Mouse (Mus musculus) splenic B cell, adult 2 months (primary cell): ENCODE data around the gene Wnt3a.
A peak's percentile ranks its signal among the peaks of the same experiment; 100 is the strongest.

Experiments used
- DNase-seq: peaks from one replicate; pipeline ENCODE4 v3.0.0-alpha.2; 2011; ENCODE audit warnings: low read depth, low spot score
- H3K27me3 ChIP-seq: 2 replicates; pipeline ENCODE4 v1.6.1; 2012; ENCODE audit warnings: mild to moderate bottlenecking, low read length, moderate library complexity, mixed read lengths; ENCODE audit not compliant: control insufficient read depth, poor library complexity, insufficient read depth, severe bottlenecking
- H3K36me3 ChIP-seq: 2 replicates; pipeline ENCODE4 v1.6.1; 2012; ENCODE audit warnings: mild to moderate bottlenecking, low read length, moderate library complexity, mixed read lengths; ENCODE audit not compliant: control insufficient read depth, poor library complexity, insufficient read depth, severe bottlenecking

The Wnt3a gene

DNA sequence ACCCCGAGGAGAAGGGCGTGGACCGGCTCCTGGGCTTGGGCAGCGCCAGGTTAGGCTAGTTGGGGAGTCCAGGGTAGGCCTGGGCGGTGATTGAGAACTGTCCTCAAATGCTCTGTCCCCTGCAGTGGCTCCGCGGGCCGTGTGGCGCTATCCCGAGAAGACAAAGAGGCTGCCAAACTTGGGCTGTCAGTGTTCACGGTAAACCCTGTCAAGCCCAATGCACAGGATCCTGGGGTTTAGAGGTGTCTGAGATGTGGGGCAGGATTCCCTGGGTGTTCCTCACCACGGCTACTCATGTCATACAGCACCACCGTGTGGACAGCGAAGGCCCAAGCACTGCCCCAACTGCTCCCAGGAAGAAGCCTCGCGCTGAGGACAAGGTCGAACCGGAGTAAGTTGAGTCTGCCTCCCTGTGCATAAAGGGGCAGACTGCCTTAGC is 81.5 kb downstream of the Wnt3a start:
- no peaks in the 10 kb centered on the region for H3K27me3 ChIP-seq
- DNase-seq = peak; percentile 68
- peaks cover 15% of the 10 kb centered on the region for H3K36me3 ChIP-seq

- peaks cover 12% of the 10 kb centered on the region for H3K36me3 ChIP-seq
- peak; percentile 99 for DNase-seq
- H3K27me3 ChIP-seq = no peaks in the 10 kb centered on the region
Measured at GRCm38 (mm10) chr11:59208153-59208831, 82.3 kb downstream of the Wnt3a start, which contains the start of gene 2310033P09Rik. 2310033P09Rik (plus strand) TSS chr11:59208321.

DNA sequence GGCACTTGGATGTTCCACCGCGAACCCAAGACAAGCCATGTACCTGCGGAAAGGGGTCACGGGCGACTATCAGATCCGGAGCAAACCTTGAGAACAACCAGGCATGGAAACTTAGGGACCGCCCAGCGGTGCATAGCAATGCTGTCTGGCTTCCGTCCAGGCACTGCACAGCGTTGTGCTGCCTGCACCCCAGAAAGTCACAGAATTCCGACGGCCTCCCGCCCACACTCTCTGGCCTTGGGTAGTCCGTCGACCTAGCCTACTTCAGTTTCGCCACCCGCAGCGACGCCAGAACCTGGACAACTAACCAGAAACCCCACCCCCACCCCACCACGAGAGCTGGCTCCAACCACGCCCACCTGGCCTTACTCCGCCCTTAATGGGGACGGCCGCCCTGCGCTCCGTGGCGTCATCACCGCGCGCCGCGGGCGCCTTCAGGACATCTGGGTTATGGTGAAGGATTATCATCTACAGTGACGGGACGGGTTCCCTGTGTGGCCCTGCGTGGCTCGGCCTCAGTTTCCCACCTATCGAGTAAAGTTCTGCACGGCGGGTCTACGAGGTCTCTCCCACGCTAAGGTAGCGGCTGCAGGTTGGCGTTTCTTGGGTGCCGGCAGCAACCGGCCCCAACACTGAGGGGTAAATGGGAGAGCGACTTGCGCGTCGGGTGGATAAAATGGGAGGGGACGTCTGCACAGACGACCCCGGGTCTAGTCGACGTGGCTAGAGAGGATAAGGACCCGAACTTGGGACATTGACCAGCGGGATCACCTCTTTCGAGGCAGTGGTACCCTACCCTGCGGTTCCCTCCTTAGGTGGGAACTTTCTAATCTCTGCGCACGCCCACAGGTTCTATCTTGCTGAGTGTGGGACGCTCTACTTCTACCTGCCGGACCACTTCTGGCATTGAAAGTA is 88.2 kb downstream of the Wnt3a start, which contains the start of gene Mrpl55:
Mrpl55 (plus strand) TSS at position 406 of the 915 bp plus-strand sequence.
- DNase-seq = peak; percentile 95
- no peaks in the 10 kb centered on the region for H3K36me3 ChIP-seq
- no peaks in the 10 kb centered on the region for H3K27me3 ChIP-seq

DNA sequence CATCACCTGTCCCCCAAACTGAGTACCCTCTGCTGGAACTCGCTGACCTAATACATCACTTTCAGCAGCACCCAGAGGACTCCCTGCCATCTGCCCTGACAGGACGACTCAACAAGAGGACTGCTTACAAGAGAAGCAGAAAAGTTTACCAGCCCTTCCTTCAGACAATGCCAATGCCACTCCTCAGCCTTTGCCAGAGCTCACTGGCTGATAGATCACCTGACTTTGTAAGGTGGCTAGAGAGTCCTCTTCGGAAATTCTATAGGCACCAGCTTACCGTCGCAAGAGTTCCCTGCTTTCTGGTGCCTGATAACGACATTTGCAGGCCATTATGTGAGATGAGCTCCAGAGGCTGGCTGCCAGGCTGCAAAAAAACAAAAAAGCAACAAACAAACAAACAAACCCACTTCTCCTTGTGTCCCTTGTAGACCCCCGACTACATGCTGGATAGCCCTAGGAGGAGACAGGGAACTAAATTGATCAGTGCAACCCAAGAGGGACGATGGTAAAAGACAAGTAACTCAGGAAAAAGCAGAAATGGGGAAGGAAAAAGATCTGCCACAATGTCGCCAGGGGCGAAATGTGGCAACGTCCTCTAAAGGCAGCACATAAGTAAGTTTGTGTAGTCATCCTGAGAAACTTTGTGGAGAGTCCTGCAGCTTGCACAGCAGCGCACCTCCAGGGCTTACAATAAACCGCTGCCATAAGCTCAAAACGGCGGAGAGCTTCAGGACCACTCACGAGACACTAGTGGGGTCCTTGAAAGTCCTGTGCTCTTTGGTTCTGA is 89.1 kb downstream of the Wnt3a start:
- Histone ChIP-seq H3K36me3 (no peaks in the 10 kb centered on the region), H3K27me3 (no peaks in the 10 kb centered on the region)
- no peak for DNase-seq
